Mouse (Mus musculus) G1E (cell line): ENCODE measurements around the gene Scamp4. TPM values are rescaled to one million over a fixed set of nuclear protein-coding genes. Genes with fewer than 3 reads are reported as not detected.

Experiments
- ATAC-seq: 2 replicates; pipeline ENCODE4 v1.8.0; 2016; ENCODE audit warnings: mild to moderate bottlenecking; ENCODE audit not compliant: insufficient number of reproducible peaks, poor library complexity, low FRiP score, severe bottlenecking; ENCODE audit errors: extremely low read depth
- DNase-seq: peaks from one replicate; pipeline ENCODE4 v3.0.0; 2012; ENCODE audit warnings: low spot score
- H3K27me3 ChIP-seq: 2 replicates; pipeline ENCODE4 v1.6.1; 2012; ENCODE audit warnings: mild to moderate bottlenecking, low read length, inconsistent platforms; ENCODE audit not compliant: insufficient read depth
- H3K36me3 ChIP-seq: replicated peaks from 2 replicates; pipeline ENCODE3; 2012; ENCODE audit warnings: mild to moderate bottlenecking, inconsistent platforms
- H3K4me1 ChIP-seq: 2 replicates; pipeline ENCODE4 v1.6.1; 2012; ENCODE audit warnings: low read depth, low read length, inconsistent platforms, mixed read lengths; ENCODE audit not compliant: insufficient read depth
- H3K4me3 ChIP-seq: 2 replicates; pipeline ENCODE4 v1.5.1; 2012; ENCODE audit warnings: low read depth, mild to moderate bottlenecking, inconsistent platforms, low read length, moderate library complexity, mixed read lengths
- H3K9me3 ChIP-seq: replicated peaks from 2 replicates; pipeline ENCODE4 v1.6.1; 2012; ENCODE audit warnings: inconsistent platforms
- CTCF ChIP-seq: IDR thresholded peaks from 2 replicates; pipeline ENCODE4 v1.5.1; 2012; ENCODE audit warnings: low read depth, low read length, inconsistent platforms, mixed read lengths
- GATA1 ChIP-seq: IDR thresholded peaks from 2 replicates; pipeline ENCODE4 v1.6.1; 2012; ENCODE audit warnings: borderline replicate concordance, low read length, inconsistent platforms, mixed read lengths
- GATA2 ChIP-seq: IDR thresholded peaks from 2 replicates; pipeline ENCODE4 v1.6.1; 2012; ENCODE audit warnings: low read depth, low read length, inconsistent platforms, borderline replicate concordance
- POLR2AphosphoS5 ChIP-seq: IDR thresholded peaks from 2 replicates; pipeline ENCODE4 v1.6.1; 2012; ENCODE audit warnings: low read depth, low read length, inconsistent platforms; ENCODE audit not compliant: insufficient replicate concordance
- TAL1 ChIP-seq: conservative IDR thresholded peaks from 2 replicates; pipeline ENCODE4 v1.6.1; 2012; ENCODE audit warnings: low read depth, low read length, inconsistent platforms, mixed read lengths
- polyA plus RNA-seq: library from polyadenylated mRNA; stranded (reverse); fragments of >175 nt; gene quantifications from 2 replicates; pipeline ENCODE4 v1.2.3, GENCODE M21; 2012
- total RNA-seq, 2 experiments: library from RNA; stranded (forward) in 1 of 2; stranded (reverse) in 1 of 2; fragments of 200-1000 nt in 1 of 2; fragments of >200 nt in 1 of 2; fragmentation: Nextera tagmentation in 1 of 2; gene quantifications; 2 replicates each; pipeline ENCODE4 v1.2.3; 2014 to 2017

Gene Scamp4
- total and polyA plus RNA-seq, 3 experiments: 12.9 to 87.0 (median 39.4) TPM

- Histone ChIP-seq H3K4me1 (peaks cover 92% of the 10 kb centered on the region), H3K36me3 (peaks cover 65% of the 10 kb centered on the region)
- no peak for ATAC-seq
Observed at GRCm38 (mm10) chr10:80572477-80572876, 30.2 kb upstream of the Scamp4 start.

GRCm38 (mm10) chr10:80573944-80574343 is 28.7 kb upstream of the Scamp4 start:
- no peak for TF ChIP-seq POLR2AphosphoS5
- no peak for TF ChIP-seq TAL1
- no peak for TF ChIP-seq GATA2
- TF ChIP-seq CTCF: no peak
- TF ChIP-seq GATA1: no peak
- ATAC-seq (no peak), DNase-seq (no peak)
- H3K4me3 ChIP-seq: peak overlapping the region; percentile 43; the same call in 1 of the 2 replicates
- peaks cover 50% of the 10 kb centered on the region for H3K36me3 ChIP-seq
- H3K27me3 ChIP-seq: no peaks in the 10 kb centered on the region
- H3K9me3 ChIP-seq: no peaks in the 10 kb centered on the region
- H3K4me1 ChIP-seq: peaks cover 92% of the 10 kb centered on the region

More at GRCm38 (mm10) chr10:80572477-80572876, 30.2 kb upstream of the Scamp4 start:
- H3K27me3 ChIP-seq: no peaks in the 10 kb centered on the region
- TF ChIP-seq GATA1 (no peak), TAL1 (peak; percentile 29; the same call in 1 of the 2 replicates)
- H3K9me3 ChIP-seq: no peaks in the 10 kb centered on the region
- H3K4me3 ChIP-seq: peak overlapping the region; percentile 51; the same call in 1 of the 2 replicates
- DNase-seq: no peak

- H3K4me1 ChIP-seq: peaks cover 92% of the 10 kb centered on the region
- H3K27me3 ChIP-seq: no peaks in the 10 kb centered on the region
- DNase-seq (no peak), ATAC-seq (no peak)
- H3K9me3 ChIP-seq: no peaks in the 10 kb centered on the region
- TF ChIP-seq GATA1 (no peak), POLR2AphosphoS5 (no peak), CTCF (no peak), GATA2 (no peak), TAL1 (no peak)
- peak overlapping the region; percentile 96; the same call in 1 of the 2 replicates for H3K4me3 ChIP-seq
- peaks cover 44% of the 10 kb centered on the region for H3K36me3 ChIP-seq
Observed at GRCm38 (mm10) chr10:80574896-80575295, 27.8 kb upstream of the Scamp4 start.

GRCm38 (mm10) chr10:80575925-80576324 is 26.7 kb upstream of the Scamp4 start:
- DNase-seq: no peak
- no peak for ATAC-seq
- H3K4me3 ChIP-seq: peak overlapping the region; percentile 96
- TF ChIP-seq TAL1: no peak
- no peaks in the 10 kb centered on the region for H3K27me3 ChIP-seq
- peaks cover 88% of the 10 kb centered on the region for H3K4me1 ChIP-seq
- H3K9me3 ChIP-seq: no peaks in the 10 kb centered on the region
- peaks cover 50% of the 10 kb centered on the region for H3K36me3 ChIP-seq

GRCm38 (mm10) chr10:80576351-80577194 is 26.1 kb upstream of the Scamp4 start:
- TF ChIP-seq POLR2AphosphoS5: no peak
- no peak for TF ChIP-seq CTCF
- TF ChIP-seq TAL1: no peak
- no peak for TF ChIP-seq GATA1
- no peak for TF ChIP-seq GATA2
- Histone ChIP-seq H3K4me1 (peaks cover 86% of the 10 kb centered on the region), H3K9me3 (no peaks in the 10 kb centered on the region), H3K36me3 (peaks cover 50% of the 10 kb centered on the region), H3K27me3 (no peaks in the 10 kb centered on the region), H3K4me3 (peak overlapping the region; percentile 96)
- no peak for ATAC-seq
- DNase-seq: peak; percentile 75

GRCm38 (mm10) chr10:80577195-80578130 is 25.2 kb upstream of the Scamp4 start, which contains the start of gene Klf16:
TSS of gene Klf16 (minus strand) at chr10:80577321.
- peak; percentile 57 for ATAC-seq
- peak within 1 kb of the TSS; percentile 96 for H3K4me3 ChIP-seq
- H3K4me1 ChIP-seq: peaks cover 82% of the 10 kb centered on the region
- no peaks in the 10 kb centered on the region for H3K27me3 ChIP-seq
- DNase-seq: peak; percentile 93
- peaks cover 50% of the 10 kb centered on the region for H3K36me3 ChIP-seq
- TF ChIP-seq CTCF (no peak), GATA1 (no peak), TAL1 (no peak), GATA2 (no peak), POLR2AphosphoS5 (no peak)
- no peaks in the 10 kb centered on the region for H3K9me3 ChIP-seq
